Mouse (Mus musculus) bone marrow macrophage, adult 2 months (primary cell): ENCODE measurements around the gene Grhl1.

Experiments used
- CTCF ChIP-seq: IDR thresholded peaks from 2 replicates; pipeline ENCODE4 v1.5.1; 2012; ENCODE audit warnings: low read depth, mild to moderate bottlenecking, low read length, moderate library complexity
- POLR2A ChIP-seq: IDR thresholded peaks from 2 replicates; pipeline ENCODE4 v1.6.1; 2012; ENCODE audit warnings: mild to moderate bottlenecking, low read depth, low read length, borderline replicate concordance

DNA sequence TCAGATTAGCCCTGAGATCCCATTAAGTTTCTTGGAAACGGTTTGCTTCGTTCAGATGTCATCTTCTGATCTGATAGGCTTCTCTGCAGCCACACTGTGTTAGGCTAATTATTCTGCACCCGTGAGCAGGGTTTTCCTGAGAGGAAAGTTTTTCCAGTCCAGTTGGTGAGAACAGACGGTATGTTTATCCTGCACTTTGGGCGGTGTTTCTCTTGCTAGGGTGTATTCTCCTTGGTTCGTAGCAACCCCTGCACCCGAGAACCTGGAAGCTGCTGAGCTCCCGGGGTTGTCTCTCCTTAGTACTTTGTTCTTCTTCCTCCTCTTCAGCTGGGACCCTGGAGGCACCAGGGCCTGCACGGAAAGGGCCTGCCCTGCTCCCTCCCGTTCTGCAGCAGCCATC is 34.1 kb downstream of the Grhl1 start:
- TF ChIP-seq CTCF = no peak
- no peak for TF ChIP-seq POLR2A
